Comparison of ENCODE assay signal across 18 mouse cellular contexts in genomic region chr4:34157818-34158511, GRCm38 (mm10).
DNase-seq lines count a peak whose midpoint lies in the region; ATAC-seq and TF ChIP-seq lines count a peak whose summit lies in the region.
"Had no signal": no experiment of that assay in that cellular context is flagged by ENCODE, and none has a peak within 500 bp of the region (broad histone marks: within the 10 kb centered on the region; RNA-seq: fewer than 3 reads in every experiment).

No protein-coding gene starts in this region.

- WGBS in stomach, embryonic 15.5 days: 65% methylated on average over 6 of the region's 6 CpGs
- 74% methylated on average over 6 of the region's 6 CpGs for WGBS in stomach, postnatal 0 days
- WGBS in intestine, embryonic 16.5 days: 62% methylated on average over 6 of the region's 6 CpGs
- WGBS in stomach, embryonic 16.5 days: 74% methylated on average over 6 of the region's 6 CpGs

- no peak overlapping the region for H3K4me3 ChIP-seq in stomach, embryonic 15.5 days (replicated peaks)
- no peak overlapping the region for H3K4me3 ChIP-seq in stomach, postnatal 0 days (ENCODE audit: low read depth, low read length)
- H3K4me3 ChIP-seq in intestine, embryonic 16.5 days (ENCODE audit: low read length): no peak overlapping the region
- H3K4me3 ChIP-seq in stomach, embryonic 16.5 days (replicated peaks; ENCODE audit: low read length): no peak overlapping the region
- H3K4me3 ChIP-seq: embryonic facial prominence, embryonic 10.5 days; embryonic facial prominence, embryonic 12.5 days; forebrain, embryonic 13.5 days; forebrain, embryonic 15.5 days had no signal

- no peak overlapping the region for H3K9ac ChIP-seq in stomach, embryonic 15.5 days
- no peak overlapping the region for H3K9ac ChIP-seq in stomach, postnatal 0 days (ENCODE audit: low read length)
- H3K9ac ChIP-seq in intestine, embryonic 16.5 days (ENCODE audit: low read depth, low read length): no peak overlapping the region
- no peak overlapping the region for H3K9ac ChIP-seq in stomach, embryonic 16.5 days (ENCODE audit: low read length)
- H3K9ac ChIP-seq: embryonic facial prominence, embryonic 12.5 days; forebrain, embryonic 13.5 days; forebrain, embryonic 15.5 days had no signal

- TF ChIP-seq CTCF in stomach, postnatal 0 days (IDR thresholded peaks at IDR 0.05; ENCODE audit: low read depth): no peak

- H3K9me3 ChIP-seq in stomach, embryonic 15.5 days: no peaks in the 10 kb centered on the region
- no peaks in the 10 kb centered on the region for H3K9me3 ChIP-seq in stomach, postnatal 0 days (ENCODE audit: control insufficient read depth, low read length)
- no peaks in the 10 kb centered on the region for H3K9me3 ChIP-seq in intestine, embryonic 16.5 days (ENCODE audit: control insufficient read depth, low read length)
- no peaks in the 10 kb centered on the region for H3K9me3 ChIP-seq in stomach, embryonic 16.5 days (replicated peaks; ENCODE audit: control insufficient read depth, low read length)
- H3K9me3 ChIP-seq: embryonic facial prominence, embryonic 10.5 days; embryonic facial prominence, embryonic 12.5 days; forebrain, embryonic 13.5 days; forebrain, embryonic 15.5 days had no signal

- no peak for TF ChIP-seq EP300 in stomach, postnatal 0 days (optimal IDR thresholded peaks at IDR 0.05)

- no peaks in the 10 kb centered on the region for H3K4me1 ChIP-seq in stomach, embryonic 15.5 days
- H3K4me1 ChIP-seq in stomach, postnatal 0 days (replicated peaks; ENCODE audit: control insufficient read depth, insufficient read depth): no peaks in the 10 kb centered on the region
- H3K4me1 ChIP-seq in intestine, embryonic 16.5 days (ENCODE audit: control insufficient read depth, insufficient read depth, low read length): no peaks in the 10 kb centered on the region
- H3K4me1 ChIP-seq in stomach, embryonic 16.5 days (ENCODE audit: control insufficient read depth, insufficient read depth, low read length): no peaks in the 10 kb centered on the region
- H3K4me1 ChIP-seq: embryonic facial prominence, embryonic 10.5 days; embryonic facial prominence, embryonic 12.5 days; forebrain, embryonic 13.5 days; forebrain, embryonic 15.5 days had no signal

- no peaks in the 10 kb centered on the region for H3K27me3 ChIP-seq in stomach, embryonic 15.5 days (replicated peaks)
- no peaks in the 10 kb centered on the region for H3K27me3 ChIP-seq in stomach, postnatal 0 days (ENCODE audit: control insufficient read depth, insufficient read depth, low read length)
- H3K27me3 ChIP-seq in intestine, embryonic 16.5 days (replicated peaks; ENCODE audit: control insufficient read depth, insufficient read depth, low read length): no peaks in the 10 kb centered on the region
- no peaks in the 10 kb centered on the region for H3K27me3 ChIP-seq in stomach, embryonic 16.5 days (ENCODE audit: control insufficient read depth, insufficient read depth, low read length)
- H3K27me3 ChIP-seq: embryonic facial prominence, embryonic 12.5 days; forebrain, embryonic 13.5 days; forebrain, embryonic 15.5 days had no signal

- peak; percentile 47; the same call in 1 of the 2 replicates for ATAC-seq in stomach, embryonic 15.5 days (ENCODE audit: insufficient read depth, low FRiP score, low read depth)
- ATAC-seq in stomach, postnatal 0 days (ENCODE audit: low FRiP score, low TSS enrichment): no peak
- ATAC-seq in intestine, embryonic 16.5 days: peak; percentile 90
- 0 out of 2 replicates have a peak, but pooled peaks have one; percentile 10 for ATAC-seq in stomach, embryonic 16.5 days (ENCODE audit: insufficient read depth, low FRiP score)
- ATAC-seq: forebrain, embryonic 13.5 days; forebrain, embryonic 15.5 days had no signal

- H3K4me2 ChIP-seq in stomach, embryonic 15.5 days: no peak overlapping the region
- H3K4me2 ChIP-seq in stomach, postnatal 0 days (replicated peaks; ENCODE audit: low read depth): no peak overlapping the region
- H3K4me2 ChIP-seq in intestine, embryonic 16.5 days (ENCODE audit: low read depth, low read length): no peak overlapping the region
- no peak overlapping the region for H3K4me2 ChIP-seq in stomach, embryonic 16.5 days (ENCODE audit: low read depth, low read length)
- H3K4me2 ChIP-seq: embryonic facial prominence, embryonic 12.5 days; forebrain, embryonic 13.5 days; forebrain, embryonic 15.5 days had no signal

- H3K36me3 ChIP-seq in stomach, embryonic 15.5 days: no peaks in the 10 kb centered on the region
- H3K36me3 ChIP-seq in stomach, postnatal 0 days (ENCODE audit: control insufficient read depth, insufficient read depth, low read length): no peaks in the 10 kb centered on the region
- H3K36me3 ChIP-seq in intestine, embryonic 16.5 days (ENCODE audit: control insufficient read depth, insufficient read depth, low read length): no peaks in the 10 kb centered on the region
- no peaks in the 10 kb centered on the region for H3K36me3 ChIP-seq in stomach, embryonic 16.5 days (ENCODE audit: control insufficient read depth, insufficient read depth, low read length)
- H3K36me3 ChIP-seq: embryonic facial prominence, embryonic 10.5 days; embryonic facial prominence, embryonic 12.5 days; forebrain, embryonic 15.5 days had no signal

- H3K27ac ChIP-seq in stomach, embryonic 15.5 days: no peak overlapping the region
- no peak overlapping the region for H3K27ac ChIP-seq in stomach, postnatal 0 days (replicated peaks)
- no peak overlapping the region for H3K27ac ChIP-seq in intestine, embryonic 16.5 days (ENCODE audit: low read length)
- H3K27ac ChIP-seq in stomach, embryonic 16.5 days (ENCODE audit: low read length): no peak overlapping the region
- H3K27ac ChIP-seq: embryonic facial prominence, embryonic 10.5 days; embryonic facial prominence, embryonic 12.5 days; forebrain, embryonic 13.5 days; forebrain, embryonic 15.5 days had no signal

- no peak for DNase-seq in stomach, postnatal 0 days (ENCODE audit: low spot score)
- DNase-seq in spleen, postnatal 10 days (ENCODE audit: low spot score in 2 of 2): no peak
- no peak for DNase-seq in adrenal gland, adult 18-20 months (ENCODE audit: low spot score in 2 of 2)
- DNase-seq: adrenal gland, adult 8-10 months; adrenal gland, postnatal 14 days; adrenal gland, postnatal 36 days; cerebellum, adult 11-12 months; cerebellum, adult 2 months; cerebellum, adult 9-10 months; cerebellum, postnatal 10 days; cerebellum, postnatal 25 days had no signal
